Comparison of ENCODE assay signal across 8 mouse cellular contexts in the genomic region with DNA sequence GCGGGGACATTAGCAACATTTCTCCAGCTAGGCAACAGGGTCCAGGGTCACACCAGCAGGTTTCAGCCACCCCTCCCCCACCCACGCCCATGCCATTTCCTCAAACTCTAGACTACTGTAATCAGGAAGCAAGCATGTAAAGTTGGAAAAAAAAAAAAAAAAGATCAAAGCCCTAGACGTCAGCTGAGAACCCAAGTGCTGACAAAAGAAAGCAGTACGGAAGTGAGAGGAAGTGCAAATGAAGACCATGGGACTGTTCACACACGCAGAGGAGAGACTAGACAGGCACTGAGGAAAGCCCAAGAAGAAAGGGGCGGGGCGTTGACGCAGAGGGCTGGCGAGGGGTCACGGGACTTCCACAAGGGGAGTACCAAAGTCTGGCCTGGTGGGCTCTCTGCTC. TPM values are rescaled to one million over a fixed set of nuclear protein-coding genes. Genes with fewer than 3 reads are reported as not detected.
DNase-seq lines count a peak whose midpoint lies in the region; ATAC-seq and TF ChIP-seq lines count a peak whose summit lies in the region.

No protein-coding gene starts in this region.

- DNase-seq in heart, postnatal 36 days = no peak
- DNase-seq in T-cell, adult 2 months (ENCODE audit: low spot score) = peak; percentile 79
- peak; percentile 45 for DNase-seq in liver, adult 2 months (ENCODE audit: extremely low read depth, low read depth, low spot score)
- peak; percentile 42 to 48 for DNase-seq in spleen, adult 18-20 months
- no peak for DNase-seq in adrenal gland, postnatal 4 days (ENCODE audit: low spot score in 2 of 2)
- DNase-seq in urinary bladder, postnatal 10 days (ENCODE audit: low spot score) = no peak
- DNase-seq in forebrain, postnatal 0 days = no peak

- H3K9me3 ChIP-seq in heart, embryonic 13.5 days = peaks cover 11% of the 10 kb centered on the region; the same call in 1 of the 2 replicates
- H3K9me3 ChIP-seq in forebrain, postnatal 0 days (ENCODE audit: low read length) = 0 out of 2 replicates have a peak, but pooled peaks cover 4% of the 10 kb centered on the region

- no peaks in the 10 kb centered on the region for H3K27me3 ChIP-seq in heart, embryonic 13.5 days (replicated peaks)
- H3K27me3 ChIP-seq in liver, adult 2 months (ENCODE audit: control insufficient read depth, insufficient read depth, low read length) = no peaks in the 10 kb centered on the region
- no peaks in the 10 kb centered on the region for H3K27me3 ChIP-seq in forebrain, postnatal 0 days (ENCODE audit: insufficient read depth, low read length)

- TF ChIP-seq CTCF in liver, adult 2 months (IDR thresholded peaks at IDR 0.05; ENCODE audit: low read depth, low read length) = no peak
- TF ChIP-seq CTCF in forebrain, postnatal 0 days (IDR thresholded peaks at IDR 0.05; ENCODE audit: low read depth) = no peak

- WGBS in heart, embryonic 13.5 days = 25% methylated on average over 10 of the region's 10 CpGs
- 29% methylated on average over 10 of the region's 10 CpGs for WGBS in liver, adult 2 months
- WGBS in forebrain, postnatal 0 days = 68% methylated on average over 10 of the region's 10 CpGs

- peaks cover 8% of the 10 kb centered on the region for H3K4me1 ChIP-seq in heart, embryonic 13.5 days
- H3K4me1 ChIP-seq in liver, adult 2 months (ENCODE audit: control insufficient read depth, insufficient read depth, low read length) = no peaks in the 10 kb centered on the region
- no peaks in the 10 kb centered on the region for H3K4me1 ChIP-seq in forebrain, postnatal 0 days (ENCODE audit: insufficient read depth)

- no peaks in the 10 kb centered on the region for H3K79me2 ChIP-seq in liver, adult 2 months (ENCODE audit: control insufficient read depth, insufficient read depth, low read length)

- TF ChIP-seq POLR2A in liver, adult 2 months (IDR thresholded peaks at IDR 0.05; ENCODE audit: extremely low read depth, insufficient read depth, low read length) = no peak

- intact Hi-C loops in heart, postnatal 36 days (cut with DNase I) = no loop called here

- no peak overlapping the region for H3K4me3 ChIP-seq in heart, embryonic 13.5 days
- no peak overlapping the region for H3K4me3 ChIP-seq in liver, adult 2 months (ENCODE audit: insufficient read depth, low read depth, low read length)
- H3K4me3 ChIP-seq in forebrain, postnatal 0 days (ENCODE audit: low read depth, low read length) = no peak overlapping the region

- H3K27ac ChIP-seq in heart, embryonic 13.5 days (replicated peaks) = no peak overlapping the region
- H3K27ac ChIP-seq in liver, adult 2 months (replicated peaks; ENCODE audit: insufficient read depth, low read depth, low read length) = no peak overlapping the region
- no peak overlapping the region for H3K27ac ChIP-seq in forebrain, postnatal 0 days (ENCODE audit: low read depth, low read length)

- H3K36me3 ChIP-seq in heart, embryonic 13.5 days = no peaks in the 10 kb centered on the region
- H3K36me3 ChIP-seq in liver, adult 2 months (ENCODE audit: control insufficient read depth, insufficient read depth, low read length) = no peaks in the 10 kb centered on the region
- no peaks in the 10 kb centered on the region for H3K36me3 ChIP-seq in forebrain, postnatal 0 days (ENCODE audit: insufficient read depth)

- H3K9ac ChIP-seq in heart, embryonic 13.5 days = no peak overlapping the region
- H3K9ac ChIP-seq in liver, adult 2 months (ENCODE audit: low read depth, low read length) = no peak overlapping the region
- H3K9ac ChIP-seq in forebrain, postnatal 0 days = no peak overlapping the region

- no peak for ATAC-seq in heart, embryonic 13.5 days (ENCODE audit: extremely low read depth, insufficient number of reproducible peaks, low FRiP score, low TSS enrichment)
- no peak for ATAC-seq in forebrain, postnatal 0 days

- H3K4me2 ChIP-seq in heart, embryonic 13.5 days = peak overlapping the region; percentile 45
- no peak overlapping the region for H3K4me2 ChIP-seq in forebrain, postnatal 0 days (ENCODE audit: low read depth)

RNA-seq across cellular contexts. Expression of a gene that starts 57.4 kb away (rescaled TPM):
- polyA plus RNA-seq in heart, embryonic 13.5 days (2015; fragmentation: Nextera tagmentation; extraction: Ambion mirVana) = 55.0 and 59.1 TPM in 2 replicates
- 10 to 100 TPM; 90.7 to 96.1 TPM for total RNA-seq in heart, postnatal 36 days (2021)
- total RNA-seq in liver, adult 2 months (2014; rRNA removed) = 58.0 and 61.8 TPM in 2 replicates
- 32.4 and 38.4 TPM in 2 replicates for polyA plus RNA-seq in liver, adult 2 months (2012; rRNA removed)
- total RNA-seq in adrenal gland, postnatal 4 days (2021) = 100 to 1,000 TPM; 130 to 131 TPM
- 122 TPM in 2 replicates for total RNA-seq in forebrain, postnatal 0 days (2014; rRNA removed)
- 68.0 and 79.3 TPM in 2 replicates for polyA plus RNA-seq in forebrain, postnatal 0 days (2015; fragmentation: Nextera tagmentation; extraction: Ambion mirVana)

Comparison
In these comparisons a context has a peak if more than half of its experiments do, and no peak if none do; other contexts are left out.
1. DNase-seq: peak in T-cell, adult 2 months (single experiment), liver, adult 2 months (single experiment) and spleen, adult 18-20 months (2 of 2); none in heart, postnatal 36 days (0 of 2), adrenal gland, postnatal 4 days (0 of 2), urinary bladder, postnatal 10 days (single experiment) and forebrain, postnatal 0 days (single experiment).